Comparison of ENCODE assay signal across 16 mouse cellular contexts in the genomic region with DNA sequence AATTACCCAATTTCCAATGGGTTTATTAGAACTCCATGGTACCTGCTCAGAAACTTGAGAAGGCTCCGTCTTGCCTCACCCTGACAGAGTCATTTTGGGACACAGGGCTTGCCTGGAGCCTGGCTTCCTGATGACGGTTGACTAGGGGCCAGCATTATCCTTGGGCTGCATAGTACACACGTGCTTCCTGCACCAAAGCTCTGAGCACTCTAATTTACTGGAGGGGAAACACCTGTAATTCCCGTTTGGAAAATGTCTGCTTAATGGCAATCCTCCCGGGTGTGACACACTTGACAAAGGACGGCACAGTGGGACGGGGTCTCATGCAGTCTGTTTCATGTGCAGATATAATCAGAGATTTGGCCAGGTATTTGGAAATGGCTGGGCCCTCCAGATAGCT.
DNase-seq lines count a peak whose midpoint lies in the region; ATAC-seq lines count a peak whose summit lies in the region.
"Had no signal": no experiment of that assay in that cellular context is flagged by ENCODE, and none has a peak within 500 bp of the region (broad histone marks: within the 10 kb centered on the region; RNA-seq: fewer than 3 reads in every experiment).

No protein-coding gene starts in this region.

- no peak overlapping the region for H3K4me3 ChIP-seq in heart, embryonic 11.5 days (ENCODE audit: low read depth, low read length)
- H3K4me3 ChIP-seq in lung, embryonic 16.5 days (ENCODE audit: low read length), result no peak overlapping the region
- H3K4me3 ChIP-seq: embryonic facial prominence, embryonic 13.5 days; hindbrain, embryonic 10.5 days; intestine, embryonic 15.5 days; limb, embryonic 12.5 days; myocyte had no signal

- peak; percentile 60 to 90 for DNase-seq in heart, adult 18-20 months
- peak; percentile 81 for DNase-seq in heart, adult 8-10 months (ENCODE audit: low spot score)
- peak; percentile 62 for DNase-seq in heart, postnatal 25 days (ENCODE audit: low spot score)
- no peak for DNase-seq in liver
- no peak for DNase-seq in cerebellum, adult 8-10 months
- DNase-seq: adrenal gland, postnatal 10 days; thymus, adult 2 months had no signal

- H3K9ac ChIP-seq in heart, embryonic 11.5 days (ENCODE audit: low read depth, low read length), result no peak overlapping the region
- no peak overlapping the region for H3K9ac ChIP-seq in lung, embryonic 16.5 days (ENCODE audit: low read length)
- H3K9ac ChIP-seq: embryonic facial prominence, embryonic 13.5 days; intestine, embryonic 15.5 days; limb, embryonic 12.5 days had no signal

- WGBS in heart, embryonic 11.5 days (ENCODE audit: insufficient replicate concordance), result 74% methylated on average over 7 of the region's 7 CpGs
- WGBS in lung, embryonic 16.5 days, result 52% methylated on average over 7 of the region's 7 CpGs

- no peaks in the 10 kb centered on the region for H3K36me3 ChIP-seq in heart, embryonic 11.5 days (ENCODE audit: control insufficient read depth, insufficient read depth, low read length)
- no peaks in the 10 kb centered on the region for H3K36me3 ChIP-seq in lung, embryonic 16.5 days (ENCODE audit: control insufficient read depth, insufficient read depth, low read length)
- H3K36me3 ChIP-seq: embryonic facial prominence, embryonic 13.5 days; G1E; hindbrain, embryonic 10.5 days; intestine, embryonic 15.5 days; limb, embryonic 12.5 days had no signal

- no peak for ATAC-seq in heart, embryonic 11.5 days (replicated peaks; ENCODE audit: insufficient number of reproducible peaks, low FRiP score, low TSS enrichment)
- ATAC-seq in lung, embryonic 16.5 days (ENCODE audit: low read depth), result peak; percentile 62; the same call in 1 of the 2 replicates
- ATAC-seq: intestine, embryonic 15.5 days had no signal

- H3K4me1 ChIP-seq in heart, embryonic 11.5 days (ENCODE audit: control insufficient read depth, insufficient read depth, low read length), result peaks cover 21% of the 10 kb centered on the region; the same call in 1 of the 2 replicates
- peaks cover 19% of the 10 kb centered on the region for H3K4me1 ChIP-seq in lung, embryonic 16.5 days (replicated peaks; ENCODE audit: control insufficient read depth, insufficient read depth, low read length)
- H3K4me1 ChIP-seq: intestine, embryonic 15.5 days had no signal

- intact Hi-C loops in heart, postnatal 25 days (cut with DNase I), result loop anchor here (5.0 kb wide), 2 partner anchors 72 to 98 kb away; no protein-coding TSS in a partner anchor

- H3K4me2 ChIP-seq in heart, embryonic 11.5 days, result no peak overlapping the region
- H3K4me2 ChIP-seq in lung, embryonic 16.5 days (ENCODE audit: low read depth, low read length), result no peak overlapping the region
- H3K4me2 ChIP-seq: embryonic facial prominence, embryonic 13.5 days; intestine, embryonic 15.5 days; limb, embryonic 12.5 days; midbrain, embryonic 11.5 days had no signal

- H3K27ac ChIP-seq in heart, embryonic 11.5 days (ENCODE audit: low read depth, low read length), result no peak overlapping the region
- H3K27ac ChIP-seq in lung, embryonic 16.5 days (ENCODE audit: low read length), result 0 out of 2 replicates have a peak overlapping the region, but pooled peaks have one; percentile 27
- H3K27ac ChIP-seq: embryonic facial prominence, embryonic 13.5 days; hindbrain, embryonic 10.5 days; intestine, embryonic 15.5 days; limb, embryonic 12.5 days had no signal

- no peaks in the 10 kb centered on the region for H3K9me3 ChIP-seq in heart, embryonic 11.5 days (replicated peaks; ENCODE audit: control insufficient read depth, low read length)
- H3K9me3 ChIP-seq in lung, embryonic 16.5 days (ENCODE audit: control insufficient read depth, low read length), result no peaks in the 10 kb centered on the region
- H3K9me3 ChIP-seq: embryonic facial prominence, embryonic 13.5 days; G1E; hindbrain, embryonic 10.5 days; intestine, embryonic 15.5 days; limb, embryonic 12.5 days had no signal

- no peaks in the 10 kb centered on the region for H3K27me3 ChIP-seq in heart, embryonic 11.5 days (ENCODE audit: control insufficient read depth, insufficient read depth, low read length)
- H3K27me3 ChIP-seq in lung, embryonic 16.5 days (ENCODE audit: control insufficient read depth, insufficient read depth, low read depth, low read length), result no peaks in the 10 kb centered on the region
- H3K27me3 ChIP-seq: embryonic facial prominence, embryonic 13.5 days; intestine, embryonic 15.5 days; limb, embryonic 12.5 days had no signal

Comparison
In these comparisons a context has a peak if more than half of its experiments do, and no peak if none do; other contexts are left out.
1. DNase-seq: peak in heart, adult 18-20 months (2 of 2), heart, adult 8-10 months (single experiment) and heart, postnatal 25 days (single experiment); none in liver (single experiment) and cerebellum, adult 8-10 months (single experiment).